In the genomic region with DNA sequence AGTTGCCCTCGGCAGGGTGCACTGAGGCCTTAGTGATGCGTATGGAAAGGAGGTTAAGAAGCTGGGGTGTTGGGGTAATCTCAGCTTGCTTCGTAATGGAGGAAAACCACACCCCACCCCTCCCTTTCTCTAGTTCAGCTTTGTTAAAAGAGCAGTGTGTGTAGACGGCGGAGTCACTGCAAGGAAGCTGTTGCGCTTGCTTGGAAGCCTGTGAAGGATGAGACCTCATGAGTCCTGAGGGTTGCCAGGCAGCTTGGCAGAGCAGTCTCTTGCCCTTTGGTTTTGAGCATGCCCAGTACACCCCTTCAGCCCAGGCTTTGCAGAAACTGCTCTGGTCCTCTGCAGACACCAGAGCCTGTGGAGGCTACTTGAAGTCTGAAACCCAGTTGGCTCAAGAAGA, we compare ENCODE assay signal across 11 mouse cellular contexts. TPM values are rescaled to one million over a fixed set of nuclear protein-coding genes. Genes with fewer than 3 reads are reported as not detected.
DNase-seq lines count a peak whose midpoint lies in the region; ATAC-seq and TF ChIP-seq lines count a peak whose summit lies in the region.
"Had no signal": no experiment of that assay in that cellular context is flagged by ENCODE, and none has a peak within 500 bp of the region (broad histone marks: within the 10 kb centered on the region; RNA-seq: fewer than 3 reads in every experiment).

No protein-coding gene starts in this region.

- no peaks in the 10 kb centered on the region for H3K27me3 ChIP-seq in hindbrain, embryonic 12.5 days
- no peaks in the 10 kb centered on the region for H3K27me3 ChIP-seq in hindbrain, embryonic 14.5 days (ENCODE audit: control insufficient read depth, insufficient read depth, low read length)
- no peaks in the 10 kb centered on the region for H3K27me3 ChIP-seq in thymus, adult 2 months (ENCODE audit: control insufficient read depth, insufficient read depth, low read length)
- H3K27me3 ChIP-seq in hindbrain, embryonic 16.5 days (replicated peaks; ENCODE audit: control insufficient read depth, insufficient read depth, low read length), result no peaks in the 10 kb centered on the region
- H3K27me3 ChIP-seq in intestine, embryonic 16.5 days (replicated peaks; ENCODE audit: control insufficient read depth, insufficient read depth, low read length), result no peaks in the 10 kb centered on the region
- H3K27me3 ChIP-seq: embryonic facial prominence, embryonic 12.5 days had no signal

- ATAC-seq in hindbrain, embryonic 12.5 days (ENCODE audit: low FRiP score), result no peak
- no peak for ATAC-seq in hindbrain, embryonic 14.5 days (ENCODE audit: low FRiP score)
- no peak; the same call in 1 of the 2 replicates for ATAC-seq in hindbrain, embryonic 16.5 days
- ATAC-seq in intestine, embryonic 16.5 days, result no peak
- ATAC-seq: forebrain, postnatal 0 days had no signal

- 0 out of 2 replicates have a peak overlapping the region, but pooled peaks have one; percentile 35 for H3K27ac ChIP-seq in hindbrain, embryonic 12.5 days
- H3K27ac ChIP-seq in hindbrain, embryonic 14.5 days, result no peak overlapping the region; the same call in 1 of the 2 replicates
- H3K27ac ChIP-seq in thymus, adult 2 months (ENCODE audit: control insufficient read depth, insufficient read depth, low read length), result peak overlapping the region; percentile 75; the same call in 1 of the 2 replicates
- H3K27ac ChIP-seq in hindbrain, embryonic 16.5 days (ENCODE audit: low read depth, low read length), result peak overlapping the region; percentile 0; the same call in 1 of the 2 replicates
- H3K27ac ChIP-seq in intestine, embryonic 16.5 days (ENCODE audit: low read length), result no peak overlapping the region
- H3K27ac ChIP-seq: embryonic facial prominence, embryonic 12.5 days had no signal

- 78% methylated on average over 6 of the region's 6 CpGs for WGBS in hindbrain, embryonic 12.5 days
- WGBS in hindbrain, embryonic 14.5 days, result 70% methylated on average over 6 of the region's 6 CpGs
- 15% methylated on average over 6 of the region's 6 CpGs for WGBS in thymus, adult 2 months
- WGBS in hindbrain, embryonic 16.5 days, result 56% methylated on average over 6 of the region's 6 CpGs
- 78% methylated on average over 6 of the region's 6 CpGs for WGBS in intestine, embryonic 16.5 days

- H3K9me3 ChIP-seq in hindbrain, embryonic 12.5 days (replicated peaks), result no peaks in the 10 kb centered on the region
- no peaks in the 10 kb centered on the region for H3K9me3 ChIP-seq in hindbrain, embryonic 14.5 days (ENCODE audit: control insufficient read depth, low read length)
- no peaks in the 10 kb centered on the region for H3K9me3 ChIP-seq in hindbrain, embryonic 16.5 days (ENCODE audit: control insufficient read depth, low read length)
- no peaks in the 10 kb centered on the region for H3K9me3 ChIP-seq in intestine, embryonic 16.5 days (ENCODE audit: control insufficient read depth, low read length)
- H3K9me3 ChIP-seq: embryonic facial prominence, embryonic 12.5 days had no signal

- H3K4me2 ChIP-seq in hindbrain, embryonic 12.5 days (replicated peaks), result no peak overlapping the region
- no peak overlapping the region for H3K4me2 ChIP-seq in hindbrain, embryonic 14.5 days (replicated peaks)
- H3K4me2 ChIP-seq in hindbrain, embryonic 16.5 days (ENCODE audit: low read length), result no peak overlapping the region
- no peak overlapping the region for H3K4me2 ChIP-seq in intestine, embryonic 16.5 days (ENCODE audit: low read depth, low read length)
- H3K4me2 ChIP-seq: embryonic facial prominence, embryonic 12.5 days had no signal

- H3K4me1 ChIP-seq in hindbrain, embryonic 12.5 days, result peaks cover 39% of the 10 kb centered on the region
- H3K4me1 ChIP-seq in hindbrain, embryonic 14.5 days (replicated peaks; ENCODE audit: control insufficient read depth, insufficient read depth, low read length), result peaks cover 35% of the 10 kb centered on the region
- H3K4me1 ChIP-seq in thymus, adult 2 months (replicated peaks; ENCODE audit: control insufficient read depth, insufficient read depth, low read length), result peaks cover 53% of the 10 kb centered on the region
- H3K4me1 ChIP-seq in hindbrain, embryonic 16.5 days (ENCODE audit: control insufficient read depth, insufficient read depth, low read depth, low read length), result peaks cover 57% of the 10 kb centered on the region
- peaks cover 17% of the 10 kb centered on the region for H3K4me1 ChIP-seq in intestine, embryonic 16.5 days (ENCODE audit: control insufficient read depth, insufficient read depth, low read length)

- H3K9ac ChIP-seq in hindbrain, embryonic 12.5 days, result peak overlapping the region; percentile 23; the same call in 1 of the 2 replicates
- no peak overlapping the region for H3K9ac ChIP-seq in hindbrain, embryonic 14.5 days
- H3K9ac ChIP-seq in hindbrain, embryonic 16.5 days (ENCODE audit: low read depth, low read length), result no peak overlapping the region
- no peak overlapping the region for H3K9ac ChIP-seq in intestine, embryonic 16.5 days (ENCODE audit: low read depth, low read length)
- H3K9ac ChIP-seq: embryonic facial prominence, embryonic 12.5 days; forebrain, postnatal 0 days had no signal

- intact Hi-C loops in gastrocnemius, postnatal 36 days (cut with DNase I), result no loop called here

- H3K36me3 ChIP-seq in hindbrain, embryonic 12.5 days, result peaks cover 68% of the 10 kb centered on the region
- peaks cover 68% of the 10 kb centered on the region for H3K36me3 ChIP-seq in hindbrain, embryonic 14.5 days (replicated peaks; ENCODE audit: control insufficient read depth, insufficient read depth)
- H3K36me3 ChIP-seq in thymus, adult 2 months (ENCODE audit: control insufficient read depth, insufficient read depth, low read length), result peaks cover 10% of the 10 kb centered on the region
- H3K36me3 ChIP-seq in hindbrain, embryonic 16.5 days (ENCODE audit: control insufficient read depth, insufficient read depth, low read length), result peaks cover 14% of the 10 kb centered on the region
- peaks cover 11% of the 10 kb centered on the region for H3K36me3 ChIP-seq in intestine, embryonic 16.5 days (ENCODE audit: control insufficient read depth, insufficient read depth, low read length)

- 0 out of 2 replicates have a peak, but pooled peaks have one; percentile 4 for TF ChIP-seq CTCF in thymus, adult 2 months (IDR thresholded peaks at IDR 0.05; ENCODE audit: borderline replicate concordance, control insufficient read depth, extremely low read depth, insufficient read depth, low read length, poor library complexity)

- DNase-seq in hindbrain, embryonic 14.5 days (ENCODE audit: low spot score), result no peak
- peak; percentile 43 for DNase-seq in thymus, adult 2 months
- no peak for DNase-seq in thymus, postnatal 4 days
- no peak for DNase-seq in lung, postnatal 25 days (ENCODE audit: low spot score)
- DNase-seq in gastrocnemius, postnatal 36 days, result no peak
- DNase-seq: forebrain, postnatal 0 days; kidney, postnatal 14 days had no signal

- H3K4me3 ChIP-seq in hindbrain, embryonic 12.5 days, result no peak overlapping the region
- H3K4me3 ChIP-seq in hindbrain, embryonic 14.5 days (replicated peaks; ENCODE audit: low read length), result no peak overlapping the region
- no peak overlapping the region for H3K4me3 ChIP-seq in thymus, adult 2 months (ENCODE audit: control insufficient read depth, insufficient read depth, low read length)
- no peak overlapping the region for H3K4me3 ChIP-seq in hindbrain, embryonic 16.5 days (ENCODE audit: low read length)
- no peak overlapping the region for H3K4me3 ChIP-seq in intestine, embryonic 16.5 days (ENCODE audit: low read length)
- H3K4me3 ChIP-seq: embryonic facial prominence, embryonic 12.5 days had no signal

- TF ChIP-seq POLR2A in thymus, adult 2 months (IDR thresholded peaks at IDR 0.05; ENCODE audit: control insufficient read depth, extremely low read depth, insufficient read depth, low read length, poor library complexity), result no peak

RNA-seq across cellular contexts. Expression of a gene that starts 7.1 kb away (rescaled TPM):
- 59.7 and 65.3 TPM in 2 replicates for polyA plus RNA-seq in hindbrain, embryonic 12.5 days (2016; fragmentation: Nextera tagmentation; extraction: Ambion mirVana)
- polyA plus RNA-seq in hindbrain, embryonic 14.5 days (2014; fragmentation: Nextera tagmentation; extraction: Ambion mirVana), result 23.9 and 27.2 TPM in 2 replicates
- 107 TPM in 2 replicates for polyA plus RNA-seq in thymus, adult 2 months (2012; rRNA removed)
- 28.9 and 31.6 TPM in 2 replicates for polyA plus RNA-seq in hindbrain, embryonic 16.5 days (2015; fragmentation: Nextera tagmentation; extraction: Ambion mirVana)
- polyA plus RNA-seq in intestine, embryonic 16.5 days (2015; fragmentation: Nextera tagmentation; extraction: Ambion mirVana), result 110 and 114 TPM in 2 replicates
- 1 to 10 TPM; 7.4 to 8.8 TPM for total RNA-seq in gastrocnemius, postnatal 36 days (2021)

RNA-seq across cellular contexts. Expression of a gene that starts 12.3 kb away (rescaled TPM):
- 103 and 109 TPM in 2 replicates for polyA plus RNA-seq in hindbrain, embryonic 12.5 days (2016; fragmentation: Nextera tagmentation; extraction: Ambion mirVana)
- 147 and 158 TPM in 2 replicates for polyA plus RNA-seq in hindbrain, embryonic 14.5 days (2014; fragmentation: Nextera tagmentation; extraction: Ambion mirVana)
- 78.6 and 85.4 TPM in 2 replicates for polyA plus RNA-seq in thymus, adult 2 months (2012; rRNA removed)
- polyA plus RNA-seq in hindbrain, embryonic 16.5 days (2015; fragmentation: Nextera tagmentation; extraction: Ambion mirVana), result 134 and 150 TPM in 2 replicates
- polyA plus RNA-seq in intestine, embryonic 16.5 days (2015; fragmentation: Nextera tagmentation; extraction: Ambion mirVana), result 19.1 and 20.4 TPM in 2 replicates
- total RNA-seq in gastrocnemius, postnatal 36 days (2021), result 1 to 10 TPM; 3.1 to 3.7 TPM

Comparison
In these comparisons a context has a peak if more than half of its experiments do, and no peak if none do; other contexts are left out.
1. H3K27ac ChIP-seq: peak in hindbrain, embryonic 12.5 days (single experiment), thymus, adult 2 months (single experiment) and hindbrain, embryonic 16.5 days (single experiment); none in hindbrain, embryonic 14.5 days (single experiment) and intestine, embryonic 16.5 days (single experiment).